Mouse (Mus musculus): ENCODE data around the gene Riiad1. TPM values are rescaled to one million over a fixed set of nuclear protein-coding genes. Genes with fewer than 3 reads are reported as not detected.

Riiad1 gene
- 1 to 10 TPM; 5.5 to 8.3 TPM for total RNA-seq (2021)
- long read RNA-seq, experiment 1, partial matches to known transcripts, result 31 of 33 reads
- long read RNA-seq, experiment 1, other reads (novel, unspliced or antisense), result 2 of 33 reads
- long read RNA-seq, experiment 2, partial matches to known transcripts, result 43 of 44 reads
- long read RNA-seq, experiment 2, other reads (novel, unspliced or antisense), result 1 of 44 reads

DNA sequence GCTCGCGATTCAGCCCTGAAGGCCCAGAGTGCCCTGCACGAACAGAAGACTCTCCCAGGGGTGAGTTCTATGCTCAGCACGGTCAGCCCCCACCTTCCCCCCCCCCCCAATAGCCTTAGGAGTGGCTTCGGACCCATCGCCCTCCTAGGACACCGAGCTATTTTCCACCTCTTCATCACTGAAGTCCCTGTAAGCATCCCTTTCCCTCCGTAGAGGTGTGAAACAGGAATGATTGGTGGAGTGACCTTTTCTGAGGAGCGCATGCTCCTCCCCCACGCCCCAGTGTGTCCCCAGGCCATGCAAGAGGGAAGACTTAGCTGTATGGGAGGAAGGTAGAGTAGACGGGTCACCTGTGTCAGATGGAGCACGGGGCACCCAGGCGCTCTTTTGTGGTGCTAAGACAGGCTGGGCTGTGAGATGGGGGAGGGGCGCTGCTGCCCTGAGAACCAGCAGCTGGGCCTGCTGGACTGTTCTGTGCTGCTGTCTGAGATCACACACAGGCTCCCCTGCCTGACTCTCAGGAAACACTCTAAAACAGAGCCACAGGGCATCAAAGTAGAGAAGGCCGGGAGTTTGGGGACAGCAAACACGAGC is at the start of gene Riiad1:
Riiad1 (minus strand) TSS at position 51 of the 594 bp plus-strand sequence.
- intact Hi-C loops (cut with DNase I), result no loop called here
- DNase-seq, result no peak

DNA sequence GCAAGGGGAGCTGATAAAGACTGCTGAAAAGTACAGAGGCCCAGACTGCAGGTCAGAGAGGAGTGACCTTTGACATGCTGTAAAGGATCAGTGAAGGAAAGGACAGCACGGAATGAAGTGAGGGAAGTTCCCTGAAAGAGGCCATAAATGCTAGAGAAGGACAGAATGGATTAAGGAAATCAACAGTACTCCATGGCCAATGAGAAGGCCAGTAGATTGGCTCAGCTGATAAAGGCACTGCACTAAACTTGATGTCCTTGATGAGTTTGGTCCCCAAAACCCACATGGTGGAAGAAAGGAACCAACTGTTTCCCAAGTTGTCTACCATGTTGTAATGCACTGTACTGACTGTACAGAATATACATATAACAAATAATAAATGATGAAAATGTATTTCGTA is 46.6 kb upstream of the Riiad1 start:
- no peak for DNase-seq
- intact Hi-C loops (cut with DNase I), result no loop called here

- intact Hi-C loops (cut with DNase I), result no loop called here
- DNase-seq, result no peak
Observed at GRCm38 (mm10) chr3:94506664-94507063, 26.5 kb upstream of the Riiad1 start.

- intact Hi-C loops (cut with DNase I), result loop anchor here (2.0 to 5.0 kb wide), 2 partner anchors 45 to 135 kb away; no protein-coding TSS in a partner anchor
- no peak for DNase-seq
Observed at GRCm38 (mm10) chr3:94502243-94502642, 22.1 kb upstream of the Riiad1 start.

DNA sequence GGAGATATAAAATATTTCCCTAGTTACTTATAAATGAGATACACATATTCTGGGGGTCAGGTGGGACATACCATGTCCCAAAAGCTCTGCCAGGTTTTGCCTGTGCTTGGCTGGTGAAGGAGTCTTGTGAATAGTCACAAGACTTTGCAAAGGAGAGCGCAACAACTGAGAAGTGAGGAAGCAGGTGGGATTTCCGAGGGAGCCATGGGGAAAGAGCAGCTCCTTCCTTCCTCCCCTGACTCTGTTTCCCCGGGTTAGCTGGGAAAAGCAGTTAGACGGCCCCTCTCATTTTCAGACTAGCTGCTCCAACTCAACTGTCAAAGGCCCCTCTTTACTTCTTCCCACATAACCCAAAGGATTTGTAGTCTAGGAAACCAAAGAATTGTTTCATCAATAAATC is 17.0 kb upstream of the Riiad1 start:
- no peak for DNase-seq
- intact Hi-C loops (cut with DNase I), result no loop called here

GRCm38 (mm10) chr3:94487581-94487980 is 7.4 kb upstream of the Riiad1 start:
- DNase-seq, result no peak
- intact Hi-C loops (cut with DNase I), result no loop called here

DNA sequence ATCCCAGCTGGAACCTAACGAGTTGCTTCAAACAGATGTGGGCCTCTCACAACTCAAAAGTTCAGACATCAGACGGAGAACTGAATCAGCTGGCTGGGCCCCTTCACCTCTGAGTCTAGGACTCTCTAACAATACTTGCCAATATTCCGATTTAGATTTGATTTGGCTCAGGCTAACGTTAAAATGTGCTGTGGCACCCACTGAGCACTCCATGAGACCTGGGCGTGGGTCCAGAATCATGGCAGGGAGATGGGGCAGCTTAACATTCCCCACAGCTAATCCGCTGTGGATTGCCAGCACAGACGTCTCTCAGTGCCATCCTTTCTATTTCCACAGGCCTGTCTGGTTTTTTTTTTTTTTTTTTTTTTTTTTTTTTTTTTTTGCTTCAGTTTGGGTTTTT is 5.8 kb upstream of the Riiad1 start:
- intact Hi-C loops (cut with DNase I), result no loop called here
- no peak for DNase-seq

- intact Hi-C loops (cut with DNase I), result no loop called here
- DNase-seq, result no peak
Observed at GRCm38 (mm10) chr3:94483790-94484439, 3.8 kb upstream of the Riiad1 start.

- no peak for DNase-seq
- intact Hi-C loops (cut with DNase I), result no loop called here
Observed at GRCm38 (mm10) chr3:94482764-94483385, 2.7 kb upstream of the Riiad1 start.

DNA sequence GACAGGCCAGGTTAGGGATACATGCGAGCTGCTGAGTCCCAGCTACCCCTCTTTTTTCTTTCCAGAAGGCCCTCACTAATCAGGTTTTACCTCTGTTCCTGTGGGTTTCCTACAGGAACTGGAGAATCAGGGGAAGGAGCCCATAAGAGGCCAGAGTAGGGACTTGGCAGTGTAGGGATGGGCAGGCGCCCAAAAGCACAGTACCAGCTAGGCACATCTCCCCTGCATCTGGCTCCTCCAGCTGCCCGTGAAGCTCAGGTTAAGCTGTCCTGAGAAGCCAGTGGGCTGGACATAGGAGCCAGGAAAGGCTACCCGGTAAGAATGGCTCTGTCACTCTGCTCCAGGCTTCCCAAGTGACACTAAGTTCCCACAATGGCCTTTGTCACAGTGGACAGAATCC is 1.3 kb upstream of the Riiad1 start:
- DNase-seq, result no peak
- intact Hi-C loops (cut with DNase I), result no loop called here

- DNase-seq, result no peak
- intact Hi-C loops (cut with DNase I), result no loop called here
Observed at GRCm38 (mm10) chr3:94479564-94479963, 577 bp downstream of the Riiad1 start.

DNA sequence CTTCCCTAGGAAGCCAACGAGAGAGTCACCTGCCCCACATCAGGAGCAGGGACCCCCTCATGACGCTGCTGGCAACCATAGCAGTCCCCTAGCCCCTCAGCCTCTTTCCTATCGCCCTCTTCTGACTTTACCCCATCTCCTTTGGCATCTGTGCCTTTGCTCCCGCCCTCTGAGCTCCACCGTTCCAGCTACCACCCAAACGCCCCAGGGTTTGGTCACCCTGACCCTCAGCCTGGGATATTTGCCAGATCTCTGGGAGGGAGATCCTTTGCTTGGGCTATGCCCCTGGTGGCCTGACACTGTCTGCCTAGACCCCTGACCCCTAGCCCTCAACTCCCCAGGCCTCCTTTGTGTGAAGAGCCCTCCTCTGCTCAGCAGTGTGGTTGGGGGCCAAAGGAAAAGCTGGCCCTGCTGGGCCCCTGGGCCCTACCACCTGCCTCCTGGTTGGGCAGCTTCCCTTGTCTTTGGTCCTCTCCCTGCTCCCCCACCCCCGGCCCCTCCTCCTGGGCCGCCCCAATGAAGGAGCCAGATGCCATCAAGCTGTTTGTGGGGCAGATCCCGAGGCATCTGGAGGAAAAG is 1.5 kb downstream of the Riiad1 start:
- intact Hi-C loops (cut with DNase I), result no loop called here
- no peak for DNase-seq

DNA sequence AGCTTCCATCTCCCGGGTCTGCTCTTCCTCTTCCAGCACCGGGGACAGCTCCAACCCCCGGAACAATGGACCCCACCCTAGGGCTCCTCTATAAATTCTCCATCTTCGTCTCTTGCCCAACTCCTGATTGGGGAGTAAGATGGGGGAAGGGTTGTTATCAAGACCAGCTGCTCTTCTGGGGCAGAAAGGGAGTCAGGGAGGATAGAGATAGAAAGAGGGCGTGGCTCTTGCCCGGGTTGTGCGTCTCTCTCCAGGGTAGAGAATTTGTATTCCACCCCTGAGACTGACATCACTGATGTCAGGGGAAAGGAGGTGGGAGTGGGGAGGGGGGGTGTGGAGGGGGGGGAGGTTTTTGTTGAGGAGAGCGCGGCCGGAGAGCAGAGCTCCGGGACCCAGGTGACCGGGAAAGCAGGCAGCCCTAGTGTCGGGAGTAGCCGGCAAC is 2.1 kb downstream of the Riiad1 start, which contains the start of gene Celf3:
Celf3 (plus strand) TSS at position 315 of the 442 bp plus-strand sequence.
- no peak for DNase-seq
- intact Hi-C loops (cut with DNase I), result no loop called here

- no peak for DNase-seq
- intact Hi-C loops (cut with DNase I), result no loop called here
Observed at GRCm38 (mm10) chr3:94477444-94477843, 2.7 kb downstream of the Riiad1 start.

DNA sequence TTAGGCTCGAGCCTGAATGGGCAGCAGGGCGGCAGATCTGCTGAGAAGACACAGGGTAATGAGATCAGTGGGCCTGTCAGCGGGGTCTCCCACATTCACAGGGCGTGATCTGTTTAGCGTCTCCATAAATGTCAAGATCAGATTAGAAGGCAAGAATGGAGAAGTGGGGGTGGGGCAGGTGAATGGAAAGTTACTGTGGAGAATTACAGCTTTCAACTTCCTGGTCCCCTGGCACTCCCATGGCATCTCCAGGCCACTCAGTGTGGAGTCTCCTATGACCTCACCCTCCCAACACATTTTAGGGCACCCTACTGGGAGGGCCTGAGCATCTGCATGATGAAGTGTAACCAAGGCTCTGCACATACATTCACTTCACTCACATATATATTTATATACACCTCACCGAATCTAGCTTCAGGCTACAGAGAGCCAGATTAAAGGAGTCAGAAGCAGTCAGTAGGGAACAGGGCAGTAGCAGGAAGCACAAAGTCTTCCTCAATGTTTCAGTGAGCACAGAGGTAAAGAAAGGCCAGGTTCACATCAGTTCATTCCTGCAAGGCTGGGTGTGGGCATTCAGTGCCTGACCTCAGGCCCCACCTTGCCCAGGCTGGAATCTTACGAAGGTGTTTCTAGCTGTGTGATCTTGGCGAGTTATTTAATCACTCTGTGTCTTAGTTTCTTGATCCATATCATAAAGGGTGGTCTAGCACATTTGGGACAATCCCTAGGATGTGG is 3.7 kb downstream of the Riiad1 start:
- intact Hi-C loops (cut with DNase I), result no loop called here
- DNase-seq, result no peak

- intact Hi-C loops (cut with DNase I), result no loop called here
- no peak for DNase-seq
Observed at GRCm38 (mm10) chr3:94473567-94474232, 6.4 kb downstream of the Riiad1 start.

DNA sequence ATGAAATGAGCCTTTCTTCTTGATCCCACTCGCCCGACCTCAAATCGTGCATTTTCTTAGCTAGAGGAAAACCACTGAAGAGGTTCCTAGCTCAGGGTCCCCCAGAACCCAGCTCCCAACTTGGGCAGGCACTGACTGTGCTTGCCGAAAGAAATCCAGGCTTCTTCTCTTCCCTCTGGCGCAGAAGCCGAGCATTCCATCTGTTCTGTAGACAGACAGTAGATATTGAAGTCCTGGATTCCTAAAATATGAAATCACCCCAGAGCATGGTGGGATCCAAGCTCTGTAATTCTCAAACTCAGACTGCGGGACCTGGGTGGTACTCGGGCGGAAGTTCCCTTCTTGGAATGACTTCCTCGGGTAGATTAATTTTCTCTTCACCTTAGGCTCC is 7.0 kb downstream of the Riiad1 start:
- no peak for DNase-seq
- intact Hi-C loops (cut with DNase I), result no loop called here

GRCm38 (mm10) chr3:94472447-94473114 is 7.6 kb downstream of the Riiad1 start:
- DNase-seq, result no peak
- intact Hi-C loops (cut with DNase I), result no loop called here

DNA sequence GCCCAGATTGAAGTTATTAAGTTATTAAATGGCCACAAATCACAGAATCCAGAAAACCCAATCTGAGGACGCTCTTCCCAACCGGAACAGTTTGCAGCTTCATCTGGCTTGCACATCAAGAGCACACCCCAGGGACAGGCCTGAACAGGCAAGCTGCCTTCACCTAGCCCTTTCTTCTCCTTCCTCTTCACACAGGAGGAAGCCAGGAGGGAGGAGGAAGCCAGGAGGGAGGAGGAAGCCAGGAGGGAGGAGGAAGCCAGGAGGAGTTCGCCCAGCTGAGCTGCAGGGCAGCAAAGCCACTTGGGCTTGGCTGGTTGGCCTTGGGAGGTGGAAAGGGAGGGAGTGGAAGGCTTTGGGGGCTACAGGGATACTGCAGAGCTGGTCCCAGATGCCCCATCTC is 11.2 kb downstream of the Riiad1 start:
- no peak for DNase-seq
- intact Hi-C loops (cut with DNase I), result no loop called here

Data from gastrocnemius, postnatal 36 days (tissue).